Mouse (Mus musculus): ENCODE results near the gene Mex3b.

GRCm38 (mm10) chr7:82903006-82903405, 35.9 kb downstream of the Mex3b start:
- no peak for TF ChIP-seq CTCF (IDR thresholded peaks at IDR 0.05; ENCODE audit: low read depth)
- no peak for TF ChIP-seq EP300 (IDR thresholded peaks at IDR 0.05; ENCODE audit: low read depth)

All from liver, embryonic 14.5 days (tissue).